In the genomic region with DNA sequence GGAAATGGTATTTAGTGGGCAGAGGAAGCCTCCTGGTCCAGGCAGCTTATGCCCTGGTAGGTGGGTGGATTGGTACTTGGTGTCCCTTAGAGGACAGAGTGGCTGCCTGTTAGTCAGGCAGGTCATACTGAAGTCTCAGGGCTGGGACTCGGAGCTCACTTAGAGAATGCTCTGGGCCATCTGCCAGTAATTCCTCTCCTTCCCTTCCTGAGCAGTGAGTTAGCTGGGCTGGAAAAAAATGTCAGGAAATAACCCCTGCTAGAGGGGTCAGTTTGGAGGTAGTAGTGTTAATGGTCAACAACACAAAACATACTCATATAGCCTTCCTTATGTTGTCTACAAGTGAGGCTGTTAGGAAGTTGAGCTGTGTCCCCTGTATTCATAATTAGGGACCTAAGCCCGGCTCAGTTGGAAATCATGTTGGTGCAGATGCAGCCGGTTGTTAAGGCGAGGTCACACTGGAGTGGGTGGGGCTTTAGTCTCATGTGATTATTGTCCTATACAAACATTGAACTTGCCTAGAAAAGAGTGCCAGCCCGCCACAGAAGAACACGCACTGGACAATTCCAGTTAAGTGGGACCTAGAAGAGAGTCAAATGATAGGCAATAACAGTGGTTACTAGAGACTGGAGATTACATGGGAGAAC, we compare ENCODE assay signal across 10 mouse cellular contexts. TPM values are rescaled to one million over a fixed set of nuclear protein-coding genes. Genes with fewer than 3 reads are reported as not detected.
DNase-seq lines count a peak whose midpoint lies in the region; ATAC-seq and TF ChIP-seq lines count a peak whose summit lies in the region.
"Had no signal": no experiment of that assay in that cellular context is flagged by ENCODE, and none has a peak within 500 bp of the region (broad histone marks: within the 10 kb centered on the region; RNA-seq: fewer than 3 reads in every experiment).

No protein-coding gene starts in this region.

- ATAC-seq in heart, embryonic 13.5 days (ENCODE audit: extremely low read depth, insufficient number of reproducible peaks, low FRiP score, low TSS enrichment), result no peak
- peak; percentile 36; the same call in 1 of the 2 replicates for ATAC-seq in stomach, embryonic 14.5 days (ENCODE audit: insufficient number of reproducible peaks, insufficient read depth, low FRiP score, low read depth)

- H3K36me3 ChIP-seq in heart, embryonic 13.5 days, result no peaks in the 10 kb centered on the region
- no peaks in the 10 kb centered on the region for H3K36me3 ChIP-seq in stomach, embryonic 14.5 days (ENCODE audit: control insufficient read depth, insufficient read depth, low read length)
- no peaks in the 10 kb centered on the region for H3K36me3 ChIP-seq in thymus, adult 2 months (ENCODE audit: control insufficient read depth, insufficient read depth, low read length)
- H3K36me3 ChIP-seq: hindbrain, embryonic 15.5 days had no signal

- H3K9me3 ChIP-seq in heart, embryonic 13.5 days, result no peaks in the 10 kb centered on the region
- H3K9me3 ChIP-seq in stomach, embryonic 14.5 days (ENCODE audit: control insufficient read depth, low read depth, low read length), result no peaks in the 10 kb centered on the region
- H3K9me3 ChIP-seq: hindbrain, embryonic 15.5 days had no signal

- no peak overlapping the region for H3K4me3 ChIP-seq in heart, embryonic 13.5 days
- H3K4me3 ChIP-seq in stomach, embryonic 14.5 days (ENCODE audit: low read depth, low read length), result no peak overlapping the region
- no peak overlapping the region for H3K4me3 ChIP-seq in thymus, adult 2 months (ENCODE audit: control insufficient read depth, insufficient read depth, low read length)
- H3K4me3 ChIP-seq: hindbrain, embryonic 15.5 days had no signal

- no peak overlapping the region for H3K4me2 ChIP-seq in heart, embryonic 13.5 days
- no peak overlapping the region for H3K4me2 ChIP-seq in stomach, embryonic 14.5 days (replicated peaks; ENCODE audit: low read depth, low read length)
- H3K4me2 ChIP-seq: hindbrain, embryonic 15.5 days had no signal

- DNase-seq in gastrocnemius, postnatal 14 days, result peak; percentile 38
- no peak for DNase-seq in gastrocnemius, postnatal 36 days
- peak; percentile 80 to 85 for DNase-seq in kidney, postnatal 25 days
- DNase-seq in urinary bladder, postnatal 10 days (ENCODE audit: low spot score), result no peak
- DNase-seq in thymus, adult 2 months, result no peak
- DNase-seq in frontal cortex, postnatal 25 days (ENCODE audit: low spot score in 2 of 2), result no peak
- DNase-seq: cerebellum, postnatal 14 days had no signal

- TF ChIP-seq CTCF in thymus, adult 2 months (IDR thresholded peaks at IDR 0.05; ENCODE audit: borderline replicate concordance, control insufficient read depth, extremely low read depth, insufficient read depth, low read length, poor library complexity), result no peak

- no peak overlapping the region for H3K9ac ChIP-seq in heart, embryonic 13.5 days
- H3K9ac ChIP-seq in stomach, embryonic 14.5 days (replicated peaks; ENCODE audit: low read depth, low read length), result no peak overlapping the region
- H3K9ac ChIP-seq: hindbrain, embryonic 15.5 days had no signal

- TF ChIP-seq POLR2A in thymus, adult 2 months (IDR thresholded peaks at IDR 0.05; ENCODE audit: control insufficient read depth, extremely low read depth, insufficient read depth, low read length, poor library complexity), result no peak

- H3K27ac ChIP-seq in heart, embryonic 13.5 days (replicated peaks), result peak overlapping the region; percentile 76
- H3K27ac ChIP-seq in stomach, embryonic 14.5 days (ENCODE audit: low read length), result no peak overlapping the region
- H3K27ac ChIP-seq in thymus, adult 2 months (ENCODE audit: control insufficient read depth, insufficient read depth, low read length), result no peak overlapping the region
- H3K27ac ChIP-seq: hindbrain, embryonic 15.5 days had no signal

- 51% methylated on average over 6 of the region's 6 CpGs for WGBS in heart, embryonic 13.5 days
- 51% methylated on average over 6 of the region's 6 CpGs for WGBS in stomach, embryonic 14.5 days
- 85% methylated on average over 6 of the region's 6 CpGs for WGBS in thymus, adult 2 months

- H3K4me1 ChIP-seq in heart, embryonic 13.5 days, result peaks cover 46% of the 10 kb centered on the region
- peaks cover 5% of the 10 kb centered on the region; the same call in 1 of the 2 replicates for H3K4me1 ChIP-seq in stomach, embryonic 14.5 days (ENCODE audit: control insufficient read depth, insufficient read depth, low read length)
- 0 out of 2 replicates have a peak, but pooled peaks cover 3% of the 10 kb centered on the region for H3K4me1 ChIP-seq in thymus, adult 2 months (replicated peaks; ENCODE audit: control insufficient read depth, insufficient read depth, low read length)
- H3K4me1 ChIP-seq: hindbrain, embryonic 15.5 days had no signal

- H3K27me3 ChIP-seq in heart, embryonic 13.5 days (replicated peaks), result no peaks in the 10 kb centered on the region
- no peaks in the 10 kb centered on the region for H3K27me3 ChIP-seq in stomach, embryonic 14.5 days (ENCODE audit: control insufficient read depth, insufficient read depth, low read length)
- no peaks in the 10 kb centered on the region for H3K27me3 ChIP-seq in thymus, adult 2 months (ENCODE audit: control insufficient read depth, insufficient read depth, low read length)
- H3K27me3 ChIP-seq: hindbrain, embryonic 15.5 days had no signal

- intact Hi-C loops in gastrocnemius, postnatal 14 days (cut with DNase I; ENCODE audit: low total_unique reads), result no loop called here
- intact Hi-C loops in gastrocnemius, postnatal 36 days (cut with DNase I), result no loop called here

RNA-seq across cellular contexts. Expression of a gene that starts 18.5 kb away (rescaled TPM):
- total RNA-seq in gastrocnemius, postnatal 14 days (2021), result 10 to 100 TPM; 47.6 to 76.0 TPM
- 10 to 100 TPM; 20.3 to 28.4 TPM for total RNA-seq in gastrocnemius, postnatal 36 days (2021)
- polyA plus RNA-seq in heart, embryonic 13.5 days (2015; fragmentation: Nextera tagmentation; extraction: Ambion mirVana), result 79.6 and 84.5 TPM in 2 replicates
- 286 and 302 TPM in 2 replicates for polyA plus RNA-seq in stomach, embryonic 14.5 days (2014; fragmentation: Nextera tagmentation; extraction: Ambion mirVana)
- 41.5 and 56.1 TPM in 2 replicates for polyA plus RNA-seq in thymus, adult 2 months (2012; rRNA removed)

RNA-seq across cellular contexts. Expression of a gene that starts 33.5 kb away (rescaled TPM):
- total RNA-seq in gastrocnemius, postnatal 14 days (2021), result 10 to 100 TPM; 25.4 to 29.5 TPM
- total RNA-seq in gastrocnemius, postnatal 36 days (2021), result 10 to 100 TPM; 13.5 to 15.4 TPM
- 13.6 and 16.8 TPM in 2 replicates for polyA plus RNA-seq in heart, embryonic 13.5 days (2015; fragmentation: Nextera tagmentation; extraction: Ambion mirVana)
- polyA plus RNA-seq in stomach, embryonic 14.5 days (2014; fragmentation: Nextera tagmentation; extraction: Ambion mirVana), result 7.5 and 9.8 TPM in 2 replicates
- 19.5 and 32.3 TPM in 2 replicates for polyA plus RNA-seq in thymus, adult 2 months (2012; rRNA removed)

Comparison
In these comparisons a context has a peak if more than half of its experiments do, and no peak if none do; other contexts are left out.
1. DNase-seq: peak in gastrocnemius, postnatal 14 days (single experiment) and kidney, postnatal 25 days (2 of 2); none in gastrocnemius, postnatal 36 days (0 of 2), urinary bladder, postnatal 10 days (single experiment), thymus, adult 2 months (single experiment) and frontal cortex, postnatal 25 days (0 of 2).